ENCODE assay signal across 9 mouse cellular contexts in genomic region chr8:66687511-66688329, GRCm38 (mm10). TPM values are rescaled to one million over a fixed set of nuclear protein-coding genes. Genes with fewer than 3 reads are reported as not detected.
DNase-seq lines count a peak whose midpoint lies in the region; ATAC-seq and TF ChIP-seq lines count a peak whose summit lies in the region.
"Had no signal": no experiment of that assay in that cellular context is flagged by ENCODE, and none has a peak within 500 bp of the region (broad histone marks: within the 10 kb centered on the region; RNA-seq: fewer than 3 reads in every experiment).

Gene Npy5r, minus strand, starts transcription at chr8:66688128.

- peaks cover 2% of the 10 kb centered on the region; the same call in 1 of the 2 replicates for H3K4me1 ChIP-seq in olfactory bulb, adult 2 months (ENCODE audit: control insufficient read depth, insufficient read depth, low read length)

- WGBS in olfactory bulb, adult 2 months: under 1% methylated on average over 43 of the region's 43 CpGs

- no peak for TF ChIP-seq CTCF in gastrocnemius, adult 2 months (IDR thresholded peaks at IDR 0.05)
- no peak for TF ChIP-seq CTCF in olfactory bulb, adult 2 months (IDR thresholded peaks at IDR 0.05; ENCODE audit: insufficient read depth, low read depth, low read length)

- peak; percentile 88 for ATAC-seq in frontal cortex, adult (ENCODE audit: low TSS enrichment)

- no peak within 1 kb of the TSS for H3K27ac ChIP-seq in gastrocnemius, adult 2 months
- H3K27ac ChIP-seq in olfactory bulb, adult 2 months (ENCODE audit: insufficient read depth, low read depth, low read length): peak within 1 kb of the TSS; percentile 65

- TF ChIP-seq POLR2A in olfactory bulb, adult 2 months (IDR thresholded peaks at IDR 0.05; ENCODE audit: insufficient read depth, low read depth, low read length): no peak; the same call in 1 of the 2 replicates

- DNase-seq in gastrocnemius, adult 2 months: no peak
- DNase-seq in gastrocnemius, adult 8-10 months (ENCODE audit: low spot score in 2 of 2): no peak
- peak; percentile 26 for DNase-seq in R1 (ENCODE audit: low read depth, low spot score)
- peak; percentile 60 to 62 for DNase-seq in left cerebral cortex, postnatal 36 days (ENCODE audit: low spot score in 2 of 2)
- no peak for DNase-seq in thymus, postnatal 10 days (ENCODE audit: low spot score in 2 of 2)
- no peak for DNase-seq in MN1 (ENCODE audit: low spot score)

- intact Hi-C loops in gastrocnemius, adult 2 months (cut with DNase I): no loop called here
- intact Hi-C loops in left cerebral cortex, postnatal 36 days (cut with DNase I): no loop called here

- peak within 1 kb of the TSS; percentile 55 for H3K4me3 ChIP-seq in gastrocnemius, adult 2 months
- H3K4me3 ChIP-seq in olfactory bulb, adult 2 months (ENCODE audit: insufficient read depth, low read depth, low read length): peak within 1 kb of the TSS; percentile 69

RNA-seq across cellular contexts. Expression of gene Npy5r, which starts in this region (rescaled TPM):
- total RNA-seq in gastrocnemius, adult 2 months (2021): not detected
- total RNA-seq in gastrocnemius, adult 8-10 months (2022): not detected
- 1 to 10 TPM; 6.9 to 7.0 TPM for total RNA-seq in left cerebral cortex, postnatal 36 days (2021)
- polyA plus RNA-seq in olfactory bulb, adult 2 months (2012; ENCODE audit: insufficient read depth, insufficient read length, low replicate concordance, missing spikeins): not detected in 2 replicates
- polyA plus RNA-seq: small intestine, adult 2 months had no signal

Comparison
In these comparisons a context has a peak if more than half of its experiments do, and no peak if none do; other contexts are left out.
1. RNA of gene Npy5r (total RNA-seq): 6.9 to 7.0 TPM in left cerebral cortex, postnatal 36 days; not detected in gastrocnemius, adult 2 months and not detected in gastrocnemius, adult 8-10 months; every median in the first group is over 4 times any median in the second.
2. DNase-seq: peak in R1 (single experiment) and left cerebral cortex, postnatal 36 days (2 of 2); none in gastrocnemius, adult 2 months (single experiment), gastrocnemius, adult 8-10 months (0 of 2), thymus, postnatal 10 days (0 of 2) and MN1 (single experiment).